Mouse (Mus musculus): ENCODE data around the gene Gpr157.
A peak's percentile ranks its signal among the peaks of the same experiment; 100 is the strongest.

Gene Gpr157

GRCm38 (mm10) chr4:150110373-150110772 is 23.2 kb downstream of the Gpr157 start:
- DNase-seq (ENCODE audit: low spot score), result peak; percentile 29

- DNase-seq (ENCODE audit: low spot score), result peak; percentile 76
Measured at GRCm38 (mm10) chr4:150112867-150113266, 25.7 kb downstream of the Gpr157 start.

GRCm38 (mm10) chr4:150114505-150115061 is 27.4 kb downstream of the Gpr157 start:
- DNase-seq (ENCODE audit: low spot score), result no peak

DNA sequence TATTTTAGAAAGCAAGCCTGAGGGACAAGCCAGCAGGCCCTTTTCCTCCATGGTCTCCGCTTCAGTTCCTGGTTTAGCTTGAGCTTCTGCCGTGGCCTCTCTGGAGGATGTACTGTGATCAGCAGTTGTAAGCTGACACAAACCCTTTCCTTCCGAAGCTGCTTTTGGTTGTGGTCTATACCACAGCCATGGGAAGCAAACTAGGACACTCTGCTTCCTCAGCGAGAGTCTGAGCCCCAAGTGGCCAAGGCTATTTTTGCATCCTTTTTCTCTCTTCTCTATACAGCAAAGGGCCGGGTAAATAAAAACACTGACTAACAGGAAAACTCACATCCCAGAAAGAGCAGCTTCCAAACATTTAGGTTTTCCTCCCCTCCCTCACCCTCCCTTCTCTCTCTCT is 30.1 kb downstream of the Gpr157 start:
- peak; percentile 41 for DNase-seq (ENCODE audit: low spot score)

DNA sequence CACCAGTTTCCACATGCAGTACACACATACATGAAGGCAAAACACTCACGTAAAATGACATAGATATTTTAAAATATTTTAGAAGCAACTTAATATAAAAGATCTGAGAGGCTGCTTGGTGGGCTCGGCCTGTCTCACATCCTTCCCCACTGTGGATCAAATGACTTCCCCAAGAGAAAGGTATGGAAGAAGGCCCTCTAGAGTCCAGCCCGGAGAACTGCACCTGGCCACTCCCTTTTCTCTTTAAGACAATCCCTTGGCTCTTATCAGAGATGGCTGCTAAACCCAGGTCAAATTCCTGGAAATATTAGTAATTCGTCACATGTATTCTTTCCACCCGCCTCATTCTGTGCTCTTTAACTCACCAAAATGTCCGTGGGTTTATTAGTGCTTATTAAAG is 31.0 kb downstream of the Gpr157 start:
- no peak for DNase-seq (ENCODE audit: low spot score)

DNA sequence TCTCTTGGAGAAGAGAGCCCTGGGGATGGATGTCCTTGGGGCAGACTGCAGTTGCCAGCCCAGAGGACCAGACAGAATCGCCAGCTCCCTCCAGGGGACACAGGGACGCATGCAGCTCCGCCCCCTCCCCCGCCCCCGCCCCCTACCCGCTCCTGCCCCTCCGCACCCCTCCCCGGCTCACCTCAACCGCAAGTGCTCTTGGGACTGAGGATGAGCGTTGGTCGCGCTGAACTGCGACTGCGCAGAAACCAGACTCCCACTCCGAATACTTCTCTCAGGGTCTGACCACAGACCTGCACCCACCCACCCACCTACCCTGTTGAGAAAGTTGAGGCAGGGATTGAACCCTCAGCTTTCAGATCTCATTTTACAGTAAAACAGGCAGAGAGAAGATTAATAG is 31.9 kb downstream of the Gpr157 start, which contains the start of gene Slc2a5:
Gene Slc2a5, plus strand, starts transcription at position 229 of the 400 bp plus-strand sequence.
- no peak for DNase-seq (ENCODE audit: low spot score)

GRCm38 (mm10) chr4:150119640-150120039 is 32.5 kb downstream of the Gpr157 start:
- peak; percentile 30 for DNase-seq (ENCODE audit: low spot score)

DNA sequence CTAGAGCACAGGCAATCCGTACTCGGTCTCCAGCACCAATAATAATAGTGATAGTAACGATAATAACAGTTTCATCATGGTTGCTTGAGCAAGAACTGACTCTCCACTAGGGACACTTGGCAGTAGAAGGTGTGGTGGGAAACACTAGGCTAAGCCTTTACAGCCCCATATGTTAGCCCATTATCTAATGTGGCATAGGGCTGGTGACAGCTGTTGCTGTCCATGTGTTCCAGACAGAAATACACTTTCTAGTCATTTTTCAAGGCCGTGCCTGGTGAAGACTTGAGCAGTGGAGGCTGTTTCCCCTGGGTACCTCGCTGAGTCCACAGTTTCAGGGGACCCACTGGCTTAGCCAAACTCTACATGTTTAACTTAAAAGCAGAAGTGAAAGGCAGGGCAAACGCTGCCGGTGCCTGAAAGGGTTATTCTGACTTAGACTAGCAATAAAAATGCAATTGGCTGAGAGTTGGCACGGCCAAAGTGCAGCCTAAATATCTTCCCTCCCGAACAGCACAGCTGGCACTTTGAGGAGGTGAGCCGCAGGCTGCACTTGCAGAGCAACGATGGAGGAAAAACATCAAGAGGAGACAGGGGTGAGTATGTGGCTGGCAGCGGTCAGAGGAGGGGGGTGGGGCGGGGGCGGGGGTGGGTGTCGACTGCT is 33.1 kb downstream of the Gpr157 start:
- DNase-seq (ENCODE audit: low spot score), result no peak

- no peak for DNase-seq (ENCODE audit: low spot score)
Measured at GRCm38 (mm10) chr4:150121430-150121829, 34.3 kb downstream of the Gpr157 start.

DNA sequence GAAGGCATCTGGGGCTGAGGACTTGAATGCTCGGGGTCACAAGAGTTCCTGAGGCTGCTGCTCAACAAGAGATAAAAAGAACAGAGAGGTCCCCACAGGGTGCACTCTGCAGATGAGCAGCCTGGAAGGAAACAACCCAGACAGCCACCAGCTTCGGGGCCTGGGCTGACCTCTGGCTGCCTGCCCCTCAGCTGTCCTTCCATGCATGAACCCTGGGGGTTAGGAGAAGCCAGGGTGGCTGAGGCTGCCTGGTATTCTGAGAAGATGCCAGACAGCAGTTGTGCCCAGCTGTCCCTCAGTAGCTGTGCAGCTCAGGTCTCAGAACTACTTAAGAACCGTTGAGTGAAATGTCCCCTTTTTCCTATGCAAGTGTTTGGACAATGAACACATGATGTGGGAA is 35.3 kb downstream of the Gpr157 start:
- DNase-seq (ENCODE audit: low spot score), result no peak

- no peak for DNase-seq (ENCODE audit: low spot score)
Measured at GRCm38 (mm10) chr4:150126373-150126772, 39.2 kb downstream of the Gpr157 start.

- no peak for DNase-seq (ENCODE audit: low spot score)
Measured at GRCm38 (mm10) chr4:150127894-150128293, 40.7 kb downstream of the Gpr157 start.

- no peak for DNase-seq (ENCODE audit: low spot score)
Measured at GRCm38 (mm10) chr4:150128571-150128970, 41.4 kb downstream of the Gpr157 start.

GRCm38 (mm10) chr4:150130661-150131060 is 43.5 kb downstream of the Gpr157 start:
- DNase-seq (ENCODE audit: low spot score), result no peak

DNA sequence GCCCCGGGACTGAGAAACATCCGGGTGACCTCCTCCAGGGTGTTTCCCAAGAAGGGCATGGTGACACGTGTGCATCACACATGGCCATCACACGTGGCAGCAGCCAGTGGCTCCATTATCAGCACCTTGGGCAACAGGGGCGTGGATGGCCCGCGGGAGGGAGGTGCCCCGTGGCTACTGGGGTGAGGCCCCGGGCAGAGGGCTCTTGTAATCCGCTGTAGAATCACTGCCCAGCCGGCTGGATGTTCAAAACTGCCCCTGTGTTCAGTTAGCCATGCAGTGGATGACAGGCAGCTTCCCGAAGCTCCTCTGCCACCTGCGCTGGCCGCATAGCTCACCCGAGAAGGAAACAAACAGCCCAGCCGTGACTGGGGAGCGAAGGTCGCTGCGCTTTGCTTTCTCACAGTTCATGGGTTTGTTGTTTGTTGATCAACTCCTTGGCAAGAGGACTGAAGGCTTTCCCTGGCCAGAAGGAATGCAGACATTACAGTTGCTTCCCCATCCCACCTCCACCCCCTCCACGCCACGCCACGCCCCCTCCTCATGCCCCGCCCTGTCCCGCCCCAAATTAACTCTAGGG is 45.6 kb downstream of the Gpr157 start:
- no peak for DNase-seq (ENCODE audit: low spot score)

GRCm38 (mm10) chr4:150135254-150135653 is 48.1 kb downstream of the Gpr157 start:
- DNase-seq (ENCODE audit: low spot score), result no peak

DNA sequence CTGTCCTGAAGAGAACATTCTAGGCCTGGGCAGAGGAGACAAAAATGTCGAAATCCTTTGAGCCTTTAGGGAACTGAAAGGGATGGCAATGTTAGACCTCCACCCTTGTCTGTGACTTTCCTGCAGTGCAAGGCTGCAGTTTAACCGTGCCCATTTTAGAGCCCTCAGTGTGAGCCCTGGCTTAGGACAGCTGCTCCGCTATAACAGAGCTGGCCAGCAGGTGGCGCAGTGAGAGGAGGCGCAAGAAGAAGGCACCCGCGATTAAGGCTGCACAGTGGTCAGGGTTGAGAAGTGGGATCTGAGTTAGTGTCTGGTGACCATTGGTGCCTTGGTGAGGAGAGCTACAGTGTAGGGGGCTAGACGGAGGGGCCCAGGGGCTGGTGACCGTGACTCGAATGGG is 49.5 kb downstream of the Gpr157 start:
- peak; percentile 74 for DNase-seq (ENCODE audit: low spot score)

- no peak for DNase-seq (ENCODE audit: low spot score)
Measured at GRCm38 (mm10) chr4:150137368-150138083, 50.4 kb downstream of the Gpr157 start.

GRCm38 (mm10) chr4:150138084-150138543 is 50.9 kb downstream of the Gpr157 start:
- peak; percentile 54 for DNase-seq (ENCODE audit: low spot score)

- DNase-seq (ENCODE audit: low spot score), result no peak
Measured at GRCm38 (mm10) chr4:150139090-150139489, 51.9 kb downstream of the Gpr157 start.

GRCm38 (mm10) chr4:150140346-150140745 is 53.2 kb downstream of the Gpr157 start:
- no peak for DNase-seq (ENCODE audit: low spot score)

- no peak for DNase-seq (ENCODE audit: low spot score)
Measured at GRCm38 (mm10) chr4:150144242-150144641, 57.1 kb downstream of the Gpr157 start.

GRCm38 (mm10) chr4:150146286-150146685 is 59.1 kb downstream of the Gpr157 start:
- no peak for DNase-seq (ENCODE audit: low spot score)
